Mouse (Mus musculus) thymus, postnatal 25 days (tissue): Measurements from ENCODE around the gene Tmem81.
"Not testable (repeated sequence)": the region's sequence is repeated elsewhere in the genome, so short reads cannot be mapped to it uniquely, and the experiment has no call there.

ENCODE experiments used
- DNase-seq: peaks from one replicate; pipeline ENCODE4 v3.0.0; 2022

The Tmem81 gene

DNA sequence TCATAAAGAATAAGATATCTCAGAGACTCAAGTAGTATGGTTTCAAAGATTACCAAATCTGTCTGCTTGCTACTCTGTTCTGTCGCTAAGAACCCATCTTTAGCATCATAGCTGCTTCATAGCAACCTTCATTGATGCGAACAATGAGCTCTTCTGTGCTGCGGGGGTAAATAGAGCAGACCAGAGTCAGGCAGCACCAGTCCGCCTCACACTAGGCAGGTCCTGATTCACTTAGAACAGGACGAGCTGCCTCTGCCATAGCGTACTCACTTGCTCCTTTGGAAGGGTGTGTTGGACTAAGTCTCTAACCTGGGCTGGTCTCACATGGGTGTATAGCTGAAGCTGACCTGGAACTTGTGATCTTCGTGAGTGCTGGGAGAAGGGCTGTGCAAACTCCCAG lies at the start of gene Tmem81:
Gene Tmem81, plus strand, starts transcription at position 173 of the 400 bp plus-strand sequence.
- no peak for DNase-seq

DNA sequence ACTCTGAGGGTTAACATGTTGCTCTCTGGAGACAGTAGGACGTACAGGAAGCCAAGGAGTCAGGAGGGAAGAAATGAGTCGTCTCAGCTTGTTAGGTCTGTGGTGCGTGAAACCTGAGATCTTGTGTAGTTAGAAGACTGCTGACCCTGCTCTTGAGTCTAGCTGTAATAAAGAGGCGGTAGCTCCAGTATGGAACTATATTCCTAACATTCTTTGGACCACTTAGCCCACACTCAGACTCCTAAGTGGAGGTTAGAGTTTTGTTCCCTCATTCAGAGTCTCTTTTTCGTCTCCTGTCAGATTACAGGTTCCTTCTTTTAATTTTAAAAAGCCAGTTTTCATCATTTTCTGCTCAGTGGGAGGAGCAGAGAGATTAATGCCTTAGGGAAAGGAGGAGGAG lies 41.4 kb upstream of the Tmem81 start:
- DNase-seq: no peak

DNA sequence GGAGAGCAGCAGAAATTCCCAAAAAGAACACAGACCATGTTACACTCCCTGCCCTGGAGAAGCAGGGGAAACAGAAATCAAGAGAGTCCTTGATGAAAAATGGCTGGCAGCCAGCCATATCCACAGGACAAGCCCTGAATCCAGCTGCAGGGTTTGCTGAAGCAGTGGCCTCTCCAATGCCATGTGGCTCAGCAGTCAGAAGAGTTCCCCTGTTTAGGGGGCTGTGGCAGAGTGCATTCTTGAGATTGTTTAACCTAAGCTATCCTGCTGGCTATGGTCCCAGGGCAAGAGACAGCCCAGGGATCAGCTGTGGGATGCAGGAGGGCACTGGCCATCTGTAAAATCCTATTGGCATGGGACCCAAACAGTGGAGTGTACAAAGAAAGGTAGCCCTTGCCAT lies 37.1 kb upstream of the Tmem81 start:
- DNase-seq: no peak

DNA sequence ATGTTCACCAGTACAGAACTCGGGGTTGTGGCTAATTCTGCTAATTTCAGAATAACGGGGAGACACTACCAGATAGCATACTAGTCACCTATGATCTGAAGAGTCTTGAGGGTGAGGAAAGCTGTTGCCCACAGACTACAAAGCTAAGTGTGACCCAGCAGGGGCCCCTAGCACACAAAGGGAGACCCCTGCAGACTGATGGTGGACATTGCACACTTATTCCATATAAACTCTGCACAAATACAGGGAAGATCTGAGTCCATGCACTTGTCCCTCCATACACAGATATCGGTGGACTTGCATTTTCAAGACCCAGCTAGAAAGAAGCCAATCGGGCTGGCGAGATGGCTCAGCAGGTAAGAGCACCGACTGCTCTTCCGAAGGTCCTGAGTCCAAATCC lies 36.5 kb upstream of the Tmem81 start:
- no peak for DNase-seq

DNA sequence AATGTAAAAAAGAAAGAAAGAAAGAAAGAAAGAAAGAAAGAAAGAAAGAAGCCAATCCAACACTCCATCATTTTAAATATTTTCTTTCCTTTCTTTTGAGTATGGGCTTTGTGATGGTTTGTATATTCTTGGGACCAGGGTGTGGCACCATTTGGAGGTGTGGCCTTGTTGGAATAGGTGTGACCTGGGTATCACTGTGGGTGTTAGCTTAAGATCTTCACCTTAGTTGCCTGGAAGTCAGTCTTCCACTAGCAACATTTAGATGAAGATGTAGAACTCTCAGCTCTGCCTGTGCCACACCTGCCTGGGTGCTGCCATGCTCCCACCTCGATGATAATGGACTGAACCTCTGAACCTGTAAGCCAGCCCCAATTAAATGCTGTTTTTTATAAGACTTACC lies 36.0 kb upstream of the Tmem81 start:
- not testable (repeated sequence) for DNase-seq

DNA sequence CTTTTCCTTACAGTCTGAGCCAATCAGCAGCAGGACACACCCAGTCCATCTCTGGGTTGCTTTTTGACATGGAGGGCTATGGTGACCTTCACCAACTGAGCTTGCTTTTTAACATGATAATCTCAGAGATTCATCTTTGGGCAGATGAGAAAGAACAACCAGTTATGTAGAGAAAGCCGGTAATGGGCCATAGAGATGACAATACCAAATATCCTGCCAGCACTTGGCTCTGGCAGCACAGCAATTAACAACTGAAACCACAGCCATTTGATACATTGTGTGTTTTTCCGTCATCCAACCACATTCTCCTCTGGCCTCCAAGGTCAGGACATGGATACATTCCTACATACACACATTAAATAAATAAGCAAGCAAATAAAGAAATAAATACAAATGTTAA lies 35.0 kb upstream of the Tmem81 start:
- DNase-seq: no peak

DNA sequence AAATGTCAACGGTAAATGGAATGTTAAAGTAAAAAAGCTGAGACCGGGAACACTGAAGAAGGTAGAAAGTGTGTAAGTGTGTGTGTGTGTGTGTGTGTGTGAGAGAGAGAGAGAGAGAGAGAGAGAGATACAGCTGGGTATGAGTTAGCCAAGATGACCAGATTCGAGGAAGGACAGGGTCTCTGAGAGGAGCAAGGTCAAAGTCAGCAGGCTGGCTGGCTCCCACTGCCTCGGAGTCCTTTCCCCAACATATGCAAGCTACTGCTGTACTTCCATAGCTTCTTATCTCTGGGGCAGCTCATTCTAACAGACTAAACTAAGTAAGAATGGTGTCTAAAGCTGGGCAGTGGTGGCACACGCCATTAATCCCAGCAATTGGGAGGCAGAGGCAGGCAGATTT lies 34.5 kb upstream of the Tmem81 start:
- DNase-seq: no peak

DNA sequence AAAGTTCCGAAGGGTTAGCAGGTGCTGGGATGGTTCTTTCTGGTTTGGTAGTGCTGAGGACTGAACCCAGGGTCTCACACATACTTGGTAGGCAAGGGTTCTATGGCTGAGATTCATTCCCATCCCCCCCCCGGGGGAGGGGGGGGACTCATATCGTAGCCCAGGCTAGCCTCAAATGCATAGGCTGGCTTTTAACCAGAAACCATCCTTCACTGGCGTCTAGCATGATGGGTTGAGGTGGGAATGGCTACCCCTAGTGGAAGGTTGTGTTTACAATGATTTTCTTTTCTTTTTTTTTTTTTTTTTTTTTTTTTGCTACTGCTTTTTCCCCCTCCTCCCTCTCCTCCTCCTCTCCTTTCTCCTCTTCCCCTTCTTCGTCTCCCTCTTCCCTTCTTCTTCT lies 33.5 kb upstream of the Tmem81 start:
- DNase-seq: no peak

DNA sequence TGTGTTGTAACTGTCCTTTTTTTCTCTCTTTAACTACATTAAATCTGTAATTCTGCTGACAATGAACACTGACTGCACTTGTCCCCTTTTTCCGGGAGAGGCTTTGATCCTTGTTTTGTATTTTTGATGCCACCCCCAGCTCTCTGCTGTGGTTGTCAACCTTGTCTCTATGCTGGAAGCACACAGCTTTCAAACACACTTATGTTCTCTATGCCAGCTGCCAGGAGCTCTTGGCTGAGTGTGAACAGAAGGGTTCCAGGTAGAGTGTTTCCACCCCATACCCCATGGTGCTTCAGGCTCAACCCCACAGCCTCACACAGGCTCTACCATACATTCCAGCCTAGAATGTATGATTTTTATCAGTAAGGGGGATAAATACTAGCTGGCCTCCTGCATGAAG lies 31.5 kb upstream of the Tmem81 start:
- DNase-seq: no peak

DNA sequence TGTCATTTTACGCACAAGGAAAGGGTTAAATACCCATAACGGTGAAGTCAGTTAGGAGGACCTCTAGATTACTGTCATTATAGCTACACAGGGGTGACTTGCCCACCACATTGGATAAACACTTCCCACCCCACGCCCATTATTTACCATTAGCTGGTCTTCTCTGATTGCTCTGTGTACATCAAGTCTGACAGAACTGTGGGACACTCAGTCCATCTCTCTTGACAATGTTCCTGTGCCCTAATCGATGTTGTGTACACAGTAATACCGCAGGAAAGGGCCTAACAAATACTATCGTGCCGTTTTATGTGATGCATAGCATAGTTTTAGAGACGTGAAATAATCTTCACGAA lies 29.5 kb upstream of the Tmem81 start:
- no peak for DNase-seq

DNA sequence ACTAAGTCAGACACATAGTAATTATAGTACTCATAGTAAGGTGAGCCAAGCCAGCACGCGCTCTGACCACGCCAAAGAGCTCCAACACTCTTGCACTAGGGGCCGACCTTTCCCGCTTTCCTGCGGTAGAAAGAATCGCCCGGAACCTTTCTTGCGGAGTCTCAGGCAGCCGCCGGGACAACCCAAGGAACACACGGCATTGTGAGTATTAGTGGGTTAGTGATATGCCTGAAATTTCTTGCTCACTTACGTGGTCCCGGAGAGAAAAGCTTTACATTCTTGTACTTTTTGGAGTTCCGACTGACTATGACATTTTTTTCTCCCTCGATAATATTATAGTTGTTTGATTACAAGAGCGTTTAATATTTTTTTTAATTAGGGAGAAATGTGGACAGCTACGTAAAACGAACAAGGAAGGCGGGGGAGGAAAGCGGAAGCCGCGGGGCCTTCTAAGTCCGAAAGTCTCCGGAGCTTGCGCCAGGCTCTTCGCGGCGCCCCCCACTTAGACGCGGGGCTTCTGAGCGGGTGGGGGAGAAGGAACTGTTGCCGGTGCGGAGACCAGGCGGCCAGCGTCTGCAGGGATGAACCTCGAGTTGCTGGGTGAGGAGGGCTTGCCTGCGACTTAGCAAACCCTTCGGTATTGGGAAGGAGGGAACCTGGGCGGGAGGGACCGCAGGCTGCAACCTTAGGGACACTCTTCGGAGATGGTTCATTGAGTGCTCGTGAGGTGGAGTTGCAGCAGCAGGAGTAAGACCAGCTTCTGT lies 28.9 kb upstream of the Tmem81 start, which contains the start of gene Rbbp5:
Gene Rbbp5, plus strand, starts transcription at position 438 of the 764 bp plus-strand sequence.
- peak; percentile 89 for DNase-seq

DNA sequence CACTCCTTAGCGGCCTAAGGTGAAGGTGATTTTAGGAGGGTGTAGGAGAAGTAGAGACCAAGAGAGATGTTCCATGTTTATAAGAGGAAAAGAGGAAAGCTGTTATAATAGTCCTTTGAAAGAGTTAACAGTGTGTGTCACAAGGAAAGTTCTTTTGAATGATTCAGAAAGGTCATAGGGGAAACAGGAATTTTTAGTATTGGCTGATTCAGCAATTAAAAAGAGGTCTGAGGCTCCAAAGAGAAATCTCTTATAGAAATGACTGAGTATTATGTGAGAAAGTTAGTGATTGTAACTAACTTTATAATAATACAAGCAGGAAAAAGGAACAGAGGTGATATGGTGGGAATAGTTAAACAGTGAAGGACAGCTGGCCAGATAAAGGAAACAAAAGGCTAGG lies 26.6 kb upstream of the Tmem81 start:
- DNase-seq: no peak

DNA sequence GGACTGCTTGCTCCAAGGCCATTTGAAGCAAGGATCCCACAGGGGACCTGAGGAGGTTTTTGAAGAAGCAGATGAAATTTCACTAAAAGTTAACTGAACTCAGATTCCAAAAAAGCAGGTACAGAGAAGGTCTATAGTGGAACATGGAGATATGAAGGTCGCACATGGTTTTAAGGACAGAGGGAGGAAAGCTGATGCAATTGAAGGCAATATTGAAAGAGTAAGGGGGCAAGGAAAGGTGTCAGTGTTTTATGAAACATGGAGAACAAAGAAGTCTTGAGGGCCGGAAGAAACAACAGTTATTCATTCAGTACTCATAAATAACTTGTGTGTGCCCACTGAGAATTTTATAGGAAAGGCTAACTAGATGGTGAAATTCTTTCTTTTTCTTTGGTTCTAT lies 24.4 kb upstream of the Tmem81 start:
- no peak for DNase-seq

DNA sequence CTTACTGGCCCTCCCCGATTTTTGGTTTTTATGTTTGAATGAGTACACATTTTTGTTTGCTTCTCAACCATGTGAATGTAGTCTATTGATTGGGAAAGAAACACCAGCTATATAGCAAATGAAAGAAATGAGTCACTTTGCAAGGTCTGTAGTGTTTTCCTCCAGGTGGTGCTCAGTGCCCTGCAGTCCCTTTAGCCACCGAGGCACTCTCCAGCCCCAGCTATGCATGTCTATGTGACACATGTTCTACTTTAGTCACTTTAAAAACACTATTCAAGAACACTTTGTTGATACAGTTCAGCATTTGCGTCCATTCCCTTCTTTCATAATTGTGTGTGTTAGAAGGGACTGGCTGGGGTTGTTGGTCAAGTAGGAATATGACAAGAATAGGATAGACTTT lies 22.8 kb upstream of the Tmem81 start:
- no peak for DNase-seq

DNA sequence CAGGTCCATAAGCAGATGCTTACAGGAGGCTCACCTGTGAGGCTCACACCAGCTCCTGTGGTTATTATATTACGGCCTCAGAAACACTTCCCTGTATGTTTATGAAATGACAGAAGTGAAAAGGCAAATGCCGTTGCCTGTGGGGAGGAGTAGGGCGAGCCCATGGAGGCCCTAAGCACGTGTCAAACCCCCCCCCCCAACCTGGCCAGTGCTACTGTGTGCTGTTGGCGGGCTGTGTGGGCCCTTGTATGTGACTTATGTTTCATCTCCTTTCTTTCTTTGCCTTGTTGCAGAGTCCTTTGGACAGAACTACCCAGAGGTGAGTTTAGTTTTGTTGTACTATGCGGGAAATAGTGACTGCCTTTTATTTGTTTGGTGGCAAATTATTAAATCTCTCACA lies 22.3 kb upstream of the Tmem81 start:
- no peak for DNase-seq

DNA sequence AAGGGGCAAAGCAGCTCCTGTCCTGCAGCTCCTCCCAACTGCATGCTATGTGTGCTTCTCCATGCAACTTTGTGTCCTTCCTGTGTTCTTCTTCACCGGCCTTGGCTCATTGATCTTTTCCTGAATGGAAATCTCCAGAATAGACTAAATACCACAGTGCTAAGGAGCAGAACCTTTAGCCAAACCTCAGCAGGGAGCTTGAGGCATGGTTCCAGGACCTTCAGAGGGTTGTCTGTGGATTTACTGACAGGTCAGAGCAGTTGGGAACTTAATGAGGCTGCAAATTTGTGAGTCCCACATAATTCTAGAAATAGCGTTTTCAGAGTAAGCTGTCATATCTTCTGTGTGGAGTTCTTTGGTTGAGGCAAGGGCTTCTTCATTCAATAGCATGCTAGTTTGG lies 5.5 kb upstream of the Tmem81 start:
- no peak for DNase-seq

DNA sequence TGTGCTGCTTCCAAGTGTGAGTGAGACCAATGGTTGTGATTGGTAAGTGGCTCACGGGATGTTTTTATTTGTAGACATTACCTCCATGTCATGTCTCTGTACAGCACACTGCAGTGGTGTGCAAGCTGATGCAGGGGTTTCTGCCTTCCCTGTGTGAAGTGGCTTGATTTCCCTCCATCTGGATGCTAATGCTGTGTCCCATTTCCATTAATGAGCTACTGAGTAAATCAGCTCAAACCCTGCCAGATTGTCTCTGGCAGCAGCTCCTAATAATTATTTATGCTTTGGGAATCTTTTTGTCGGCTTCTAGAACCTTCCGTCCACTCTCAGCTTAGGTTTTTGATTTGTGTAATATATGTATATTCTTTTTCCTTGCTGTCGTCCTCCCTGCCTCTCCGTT lies 875 bp upstream of the Tmem81 start:
- no peak for DNase-seq

DNA sequence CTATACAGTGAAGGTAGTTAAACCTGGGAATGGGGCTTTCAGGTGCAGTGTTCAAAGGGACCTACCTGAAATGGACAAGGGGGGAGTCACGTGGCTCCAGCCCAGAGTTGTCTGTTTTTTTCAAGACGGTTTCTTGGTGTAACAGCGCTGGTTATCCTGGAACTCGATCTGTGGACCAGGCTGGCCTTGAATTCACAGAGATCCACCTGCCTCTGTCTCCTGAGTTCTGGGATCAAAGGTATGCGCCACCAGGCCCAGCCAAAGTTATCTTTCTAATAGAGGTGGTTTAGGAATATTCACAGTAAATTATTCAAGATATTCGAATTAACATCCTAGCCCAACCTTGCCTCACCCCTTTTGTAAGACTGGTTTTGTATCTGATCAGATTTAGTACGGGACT lies 626 bp downstream of the Tmem81 start:
- no peak for DNase-seq

DNA sequence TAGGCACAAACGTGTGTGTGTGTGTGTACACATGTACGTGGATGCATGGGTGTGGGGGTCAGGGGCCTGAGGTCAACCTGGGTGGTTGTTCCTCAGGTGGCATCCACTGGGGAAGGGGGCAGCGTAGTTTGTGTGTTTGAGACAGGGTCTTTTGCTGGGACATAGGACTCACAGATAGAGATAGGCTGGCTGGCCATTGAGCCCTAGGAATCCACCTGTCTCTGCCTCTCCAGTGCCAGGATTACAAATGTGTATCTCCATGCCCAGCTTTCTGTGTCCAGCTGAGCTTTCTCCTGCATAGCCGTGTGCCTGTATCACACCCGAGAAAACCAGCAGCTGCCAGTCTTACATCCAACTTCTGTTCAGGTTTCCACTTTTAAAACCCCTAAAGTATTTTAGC lies 3.7 kb downstream of the Tmem81 start:
- DNase-seq: no peak

DNA sequence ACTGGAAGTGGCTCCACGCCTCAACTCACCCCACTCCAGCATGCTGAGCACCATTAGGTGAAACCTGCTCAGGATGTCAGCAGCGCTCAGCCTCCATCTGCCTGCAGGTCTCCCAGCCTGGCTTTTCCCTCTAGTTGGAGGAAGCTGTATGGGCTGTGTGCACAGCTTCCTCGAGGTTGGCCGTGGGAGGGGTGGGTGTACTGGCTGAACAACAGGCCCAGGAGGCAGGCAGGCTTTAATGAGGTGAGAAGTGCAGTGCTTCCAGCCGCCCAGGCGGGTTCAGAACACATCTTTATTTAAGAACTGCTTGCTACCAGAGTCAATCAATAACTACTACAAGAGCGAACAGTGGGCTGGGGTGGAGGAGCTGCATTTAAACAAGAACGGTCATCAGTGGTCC lies 5.5 kb downstream of the Tmem81 start:
- DNase-seq: no peak

DNA sequence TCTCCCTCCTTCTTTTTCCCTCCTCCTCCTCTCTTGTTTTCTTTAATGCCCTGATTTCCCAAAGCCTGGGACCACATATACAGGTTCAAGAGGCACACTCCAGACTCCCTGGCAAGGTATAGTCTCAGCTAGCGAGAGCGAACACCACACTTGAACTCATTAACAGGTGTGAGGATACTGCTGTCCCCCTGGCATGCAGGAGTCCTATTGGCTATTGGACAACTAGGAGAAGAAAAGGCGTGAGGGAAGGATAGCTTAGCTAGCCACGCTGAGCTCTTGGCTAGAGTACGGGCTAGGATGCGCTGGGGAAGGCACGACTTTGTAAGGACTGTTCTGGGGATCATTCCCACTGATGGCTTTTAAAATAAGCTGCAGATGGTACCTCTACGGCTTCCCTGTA lies 6.1 kb downstream of the Tmem81 start:
- DNase-seq: no peak

DNA sequence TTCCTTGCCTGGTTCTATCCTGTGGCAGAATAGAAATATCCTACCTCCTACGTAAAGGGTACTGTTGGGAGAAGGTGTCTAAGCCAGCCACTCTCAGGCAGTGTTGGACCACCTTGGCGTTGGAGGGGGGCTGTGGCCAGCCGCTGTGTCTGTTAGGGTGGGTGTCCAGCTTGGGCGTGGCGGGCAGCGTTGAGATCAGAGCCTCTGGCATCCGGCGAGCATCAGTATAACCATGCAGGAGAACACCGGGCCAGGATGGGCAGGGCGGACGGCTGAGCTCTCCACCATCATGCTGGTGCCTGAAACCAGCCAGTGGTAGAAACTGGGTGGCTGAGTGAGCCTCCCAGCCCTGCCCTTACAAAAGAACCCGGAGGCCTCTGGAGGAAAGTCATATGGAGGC lies 9.3 kb downstream of the Tmem81 start:
- no peak for DNase-seq

DNA sequence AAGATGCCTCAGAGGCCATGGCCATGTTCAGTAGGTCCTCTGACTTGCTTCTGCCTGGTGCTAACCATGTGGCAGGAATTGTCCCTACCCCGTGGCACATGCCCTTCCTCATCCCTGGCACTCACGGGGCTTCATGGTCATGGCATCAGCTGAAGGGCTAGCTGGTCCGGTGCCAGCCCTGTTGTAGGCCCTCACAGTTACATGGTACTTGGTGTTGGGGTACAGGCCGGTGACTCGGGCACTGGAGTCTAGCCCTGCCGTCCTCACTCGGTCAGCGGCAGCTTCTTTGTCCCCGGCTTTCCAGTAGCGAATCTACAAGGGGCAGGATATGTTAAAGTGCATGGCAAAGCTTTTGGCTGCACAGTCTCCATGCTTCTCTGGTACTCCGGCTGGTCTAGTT lies 10.7 kb downstream of the Tmem81 start:
- DNase-seq: no peak

DNA sequence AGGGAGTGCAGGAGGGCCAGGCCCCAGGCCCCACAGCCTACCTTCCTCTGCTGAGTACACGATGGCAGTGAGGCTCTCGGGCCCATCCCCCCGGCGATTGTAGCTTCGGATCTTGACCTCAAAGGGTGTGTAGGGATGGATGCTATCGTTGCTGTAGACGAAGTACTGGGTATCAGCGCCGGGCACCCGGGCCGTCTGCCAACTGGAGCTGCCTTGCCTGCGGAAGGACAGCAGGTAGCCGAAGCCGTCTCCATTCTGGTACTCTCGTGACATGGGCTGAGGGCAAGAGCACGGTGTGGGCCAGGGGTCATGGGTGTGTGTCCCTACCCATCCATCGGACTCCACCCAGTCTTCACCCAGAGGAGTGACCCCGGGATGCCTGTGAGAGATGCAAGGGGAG lies 12.6 kb downstream of the Tmem81 start:
- no peak for DNase-seq

DNA sequence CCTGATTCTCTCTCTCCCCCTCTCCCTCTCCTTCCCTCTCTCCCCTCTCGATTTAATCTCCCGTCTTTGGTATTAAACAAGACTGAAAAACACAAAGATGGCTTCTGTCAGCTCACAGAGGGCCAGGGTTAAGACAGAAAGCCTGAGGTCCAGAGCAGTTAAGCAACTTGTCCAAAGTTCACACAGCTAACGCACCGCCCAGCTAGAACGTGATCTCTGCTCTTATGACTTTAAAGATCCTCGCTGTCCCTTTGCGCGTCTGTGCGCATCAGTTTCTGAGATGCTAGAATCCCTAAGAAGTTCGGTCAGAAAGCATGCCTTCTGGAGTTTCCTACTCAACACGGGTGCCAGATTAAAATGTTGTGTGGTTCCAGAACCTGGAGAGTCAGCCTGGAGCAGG lies 13.7 kb downstream of the Tmem81 start:
- DNase-seq: no peak

DNA sequence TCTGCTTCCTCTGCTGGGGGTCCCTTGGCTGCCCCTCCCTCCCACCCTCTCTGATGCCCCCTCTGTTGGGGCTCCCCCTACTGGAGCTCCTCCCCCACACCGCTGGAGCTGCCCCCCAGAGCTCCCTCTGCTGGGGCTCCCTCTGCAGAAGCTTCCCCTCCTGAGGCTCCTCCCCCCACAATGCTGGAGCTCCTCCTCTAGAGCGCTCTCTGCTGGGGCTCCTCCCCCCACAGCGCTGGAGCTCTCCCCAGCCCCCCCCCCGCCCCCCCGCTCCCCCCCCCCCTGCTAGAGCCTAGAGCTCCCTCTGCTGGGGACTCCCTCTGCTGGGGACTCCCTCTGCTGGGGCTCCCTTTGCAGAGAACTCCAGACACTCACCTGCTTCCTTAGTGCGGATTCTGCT lies 14.7 kb downstream of the Tmem81 start:
- peak; percentile 65 for DNase-seq
